Mouse (Mus musculus) mature B cell (primary cell): ENCODE measurements around the gene Ntf5.
"Not testable (repeated sequence)": the region's sequence is repeated elsewhere in the genome, so short reads cannot be mapped to it uniquely, and the experiment has no call there.

Experiments used
- in situ Hi-C: fragments of 300-500 bp; cut with MboI; formaldehyde crosslinking; loops from 2 replicates; pipeline ENCODE4 v1.14.3; 2019

Ntf5 gene

DNA sequence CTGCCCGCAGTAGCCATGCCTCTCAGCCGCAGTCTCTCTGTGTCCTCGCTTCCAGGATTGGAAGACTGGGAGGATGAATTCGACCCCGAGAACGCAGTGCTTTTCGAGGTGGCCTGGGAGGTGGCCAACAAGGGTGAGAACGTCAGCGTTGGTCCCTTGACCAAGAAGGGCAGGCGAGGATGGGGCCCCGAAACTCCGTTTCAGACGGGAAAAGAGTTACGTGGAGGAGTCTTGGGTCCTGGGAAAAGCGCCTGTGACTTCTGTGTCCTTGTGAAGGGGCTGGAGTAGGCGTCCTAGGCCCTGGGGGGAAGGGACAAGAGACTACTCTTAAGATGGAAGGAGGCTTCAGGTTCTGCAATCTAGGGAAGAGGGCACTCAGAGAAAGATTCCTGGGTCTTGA is 21.5 kb downstream of the Ntf5 start:
- in situ Hi-C loops: no loop called here

DNA sequence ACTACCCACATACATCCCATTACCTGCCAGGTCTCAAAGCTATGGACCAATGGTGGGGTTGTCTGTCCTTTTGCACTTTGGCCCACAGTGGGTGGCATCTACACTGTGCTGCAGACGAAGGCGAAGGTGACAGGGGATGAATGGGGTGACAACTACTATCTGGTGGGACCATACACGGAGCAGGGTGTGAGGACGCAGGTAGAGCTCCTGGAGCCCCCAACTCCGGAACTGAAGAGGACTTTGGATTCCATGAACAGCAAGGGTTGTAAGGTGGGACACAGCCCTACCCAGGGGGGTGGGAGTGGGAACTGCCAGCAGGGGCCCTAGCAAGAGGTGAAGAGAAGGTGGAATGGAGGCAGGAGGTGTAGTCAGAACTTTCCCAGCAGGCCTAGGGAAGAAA is 22.9 kb downstream of the Ntf5 start:
- in situ Hi-C loops: no loop called here

DNA sequence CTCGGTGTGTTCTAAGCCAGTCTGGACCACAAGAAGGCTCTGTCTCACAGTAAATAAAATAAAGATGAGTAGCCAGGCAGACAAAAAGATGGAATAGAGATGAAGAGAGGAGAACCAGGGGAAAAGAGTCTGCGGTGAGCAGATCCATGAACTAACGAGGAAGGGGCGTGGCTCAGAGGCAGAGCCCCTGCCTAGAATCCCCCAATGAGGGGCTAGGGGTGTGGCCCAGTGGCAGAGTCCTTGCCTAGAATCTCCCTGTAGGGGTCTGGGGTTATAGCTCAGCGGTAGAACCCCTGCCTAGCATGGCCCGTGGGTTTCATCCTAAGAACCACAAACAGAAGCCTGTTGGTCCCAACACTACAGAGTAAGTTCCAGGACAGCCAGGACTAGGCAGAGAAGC is 23.6 kb downstream of the Ntf5 start:
- in situ Hi-C loops: no loop called here

DNA sequence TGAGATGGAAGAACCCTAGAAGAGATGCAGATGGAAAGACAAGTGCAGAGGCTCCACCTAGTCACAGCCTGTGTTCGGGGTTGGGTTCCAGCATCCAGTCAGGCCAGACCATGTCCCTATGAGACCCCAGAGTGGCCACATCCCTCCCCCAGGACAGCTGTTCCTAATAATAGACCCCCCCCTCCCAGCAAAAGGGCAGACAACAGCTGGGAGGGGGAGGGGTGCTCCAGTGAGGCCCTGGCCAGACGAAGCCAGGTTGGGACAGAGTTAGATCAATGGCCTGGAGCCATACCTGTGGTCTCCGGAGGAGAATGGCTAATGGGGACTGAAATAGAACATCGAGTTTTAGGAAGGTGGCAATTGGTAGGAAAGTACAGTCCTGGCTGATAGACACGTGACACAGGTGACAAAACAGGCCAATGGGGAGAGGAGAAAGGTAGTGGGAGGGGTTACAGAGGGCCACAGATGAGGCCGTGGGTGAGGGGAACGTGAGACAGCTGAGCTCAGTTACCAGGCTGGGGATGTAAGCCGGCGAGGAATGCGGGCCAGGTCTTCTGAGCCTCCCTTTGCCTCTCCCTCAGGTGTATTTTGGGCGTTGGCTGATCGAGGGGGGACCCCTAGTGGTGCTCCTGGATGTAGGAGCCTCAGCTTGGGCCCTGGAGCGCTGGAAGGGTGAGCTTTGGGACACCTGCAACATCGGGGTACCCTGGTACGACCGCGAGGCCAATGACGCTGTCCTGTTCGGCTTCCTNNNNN is 24.2 kb downstream of the Ntf5 start, which contains the start of gene Ruvbl2:
Gene Ruvbl2 (minus strand): TSS at position 576 of the 756 bp plus-strand sequence.
- in situ Hi-C loops: no loop called here

DNA sequence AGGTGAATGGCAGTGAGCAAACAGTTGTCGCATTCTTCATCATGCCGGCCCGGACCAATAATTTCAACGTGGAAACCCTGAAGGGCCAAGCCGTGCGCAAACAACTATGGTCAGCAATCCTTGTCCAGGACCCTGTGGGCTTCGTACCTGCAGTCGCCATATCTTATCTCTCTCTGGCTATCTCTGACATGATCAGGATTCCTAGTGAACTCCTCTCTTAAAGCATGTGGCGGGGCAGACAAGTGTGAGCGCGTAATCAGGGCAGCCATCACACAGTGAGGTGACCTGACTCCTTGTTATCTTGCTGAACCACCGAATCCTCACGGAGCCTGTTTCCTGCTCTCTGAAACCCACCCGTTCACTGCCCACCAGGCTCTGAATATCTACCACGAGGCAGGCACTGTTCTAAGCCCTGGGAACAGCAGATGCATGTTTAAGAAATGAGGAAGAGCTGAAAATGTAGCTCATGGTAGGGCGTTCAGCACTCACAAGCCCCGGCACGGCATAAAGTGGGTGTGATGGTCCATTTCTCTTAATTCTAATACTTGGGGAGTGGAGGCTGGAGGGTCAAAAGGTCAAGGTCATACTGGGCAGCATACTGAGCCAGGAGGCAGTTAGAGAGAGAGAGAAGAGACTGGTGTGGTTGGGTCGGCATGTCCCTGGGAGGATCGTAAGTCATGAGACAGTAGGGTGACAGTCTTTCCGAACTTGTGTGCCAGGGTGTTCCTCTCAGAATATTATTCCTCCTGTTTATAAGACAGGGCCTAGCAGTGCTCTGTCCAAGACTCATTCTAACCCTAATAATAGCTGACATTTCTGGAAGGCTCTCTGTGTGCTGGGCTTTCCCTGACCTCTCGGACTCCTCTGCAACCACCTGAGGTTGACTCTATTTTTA is 30.3 kb downstream of the Ntf5 start:
- in situ Hi-C loops: no loop called here

DNA sequence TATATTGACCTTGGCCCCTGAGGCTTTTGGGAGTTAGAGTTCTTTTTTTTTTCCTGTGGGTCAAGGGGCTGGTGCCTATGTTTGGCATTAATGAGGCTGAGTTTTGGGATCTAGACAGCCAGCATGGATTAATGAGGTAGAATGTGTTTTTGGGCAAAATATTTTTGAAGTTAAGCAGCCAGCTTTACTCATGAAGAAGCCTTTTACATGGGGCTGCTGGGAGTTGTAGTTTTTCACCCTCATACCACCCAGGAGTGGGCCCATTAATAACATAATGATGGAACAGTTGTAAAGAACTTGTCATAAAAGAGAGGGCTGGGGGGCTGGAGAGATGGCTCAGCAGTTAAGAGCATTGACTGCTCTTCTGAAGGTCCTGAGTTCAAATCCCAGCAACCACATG is 33.1 kb downstream of the Ntf5 start:
- in situ Hi-C loops: no loop called here

DNA sequence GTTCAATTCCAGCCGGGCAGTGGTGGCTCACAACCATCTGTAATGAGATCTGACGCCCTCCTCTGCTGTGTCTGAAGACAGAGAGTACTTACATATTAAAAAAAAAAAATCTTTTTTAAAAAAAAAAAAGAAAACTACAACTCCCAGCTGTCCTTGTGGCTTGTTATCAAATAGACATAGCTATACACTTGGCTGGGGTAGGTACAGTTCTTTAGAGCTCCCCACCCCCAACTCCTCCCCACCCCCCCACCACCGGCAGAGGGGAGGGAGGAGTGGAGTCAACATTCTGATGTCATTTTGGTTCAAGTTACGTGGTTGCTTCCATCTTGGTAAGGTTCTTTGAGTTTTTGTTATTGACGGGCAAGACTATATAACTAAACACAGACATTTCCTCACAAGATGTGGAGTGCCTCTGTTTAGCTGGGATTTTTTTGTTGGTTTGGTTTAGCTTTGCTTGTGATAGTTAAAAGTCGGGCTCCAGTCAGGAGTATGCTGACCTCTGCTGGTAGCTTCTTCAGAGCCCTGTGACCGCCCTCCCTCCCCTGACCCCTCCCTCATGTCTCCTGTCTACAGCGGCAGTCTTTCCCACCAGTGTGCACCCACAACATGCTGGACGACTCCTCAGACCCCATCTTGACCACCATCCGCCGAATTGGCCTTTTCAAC is 34.0 kb downstream of the Ntf5 start:
- in situ Hi-C loops: no loop called here

DNA sequence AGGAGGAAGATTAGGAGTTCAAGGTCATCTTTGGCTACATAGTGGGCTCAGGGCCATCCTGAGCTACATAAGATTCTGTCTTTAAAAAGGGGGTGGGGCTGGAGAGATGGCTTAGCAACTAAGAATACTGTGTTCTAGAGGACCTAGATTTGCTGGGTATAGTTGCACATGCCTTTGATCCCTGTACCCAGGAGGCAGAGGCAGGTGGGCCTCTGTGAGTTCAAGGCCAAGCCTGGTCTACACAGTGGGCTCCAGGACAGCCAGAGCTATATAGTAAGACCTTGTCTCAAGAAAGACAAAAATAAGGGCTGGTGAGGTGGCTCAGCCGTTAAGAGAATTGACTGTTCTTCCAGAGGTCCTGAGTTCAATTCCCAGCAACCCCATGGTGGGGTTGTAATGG is 36.5 kb downstream of the Ntf5 start:
- in situ Hi-C loops: loop anchor here (5.0 kb wide), 1 partner anchor 112 kb away; no protein-coding TSS in a partner anchor

DNA sequence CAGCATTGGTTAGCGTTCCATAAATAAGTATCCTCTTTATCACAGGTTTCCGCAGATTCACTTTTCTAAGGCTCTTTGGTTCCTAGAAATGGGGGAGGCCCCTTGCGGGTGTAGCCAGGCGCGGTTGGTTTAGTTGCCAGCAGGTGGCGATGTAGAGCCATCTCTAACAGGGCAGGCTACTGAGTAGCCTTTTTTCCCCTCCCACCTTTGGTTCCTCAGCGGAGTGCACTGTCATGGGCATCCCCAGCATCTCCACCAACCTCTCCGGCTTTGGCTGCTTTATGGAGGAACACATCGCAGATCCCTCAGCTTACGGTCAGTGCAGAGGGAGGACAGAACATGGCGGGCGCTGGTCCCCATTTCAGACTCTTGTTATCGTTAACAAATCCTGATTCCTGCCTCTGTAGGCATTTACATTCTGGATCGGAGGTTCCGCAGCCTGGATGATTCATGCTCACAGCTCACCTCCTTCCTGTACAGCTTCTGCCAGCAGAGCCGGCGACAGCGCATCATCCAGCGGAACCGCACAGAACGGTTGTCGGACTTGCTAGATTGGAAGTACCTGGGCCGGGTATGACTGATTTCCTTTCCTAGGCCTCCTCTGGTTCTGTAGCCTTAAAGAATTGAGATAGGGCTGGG is 38.0 kb downstream of the Ntf5 start:
- in situ Hi-C loops: loop anchor here (5.0 kb wide), 1 partner anchor 111 kb away; no protein-coding TSS in a partner anchor

DNA sequence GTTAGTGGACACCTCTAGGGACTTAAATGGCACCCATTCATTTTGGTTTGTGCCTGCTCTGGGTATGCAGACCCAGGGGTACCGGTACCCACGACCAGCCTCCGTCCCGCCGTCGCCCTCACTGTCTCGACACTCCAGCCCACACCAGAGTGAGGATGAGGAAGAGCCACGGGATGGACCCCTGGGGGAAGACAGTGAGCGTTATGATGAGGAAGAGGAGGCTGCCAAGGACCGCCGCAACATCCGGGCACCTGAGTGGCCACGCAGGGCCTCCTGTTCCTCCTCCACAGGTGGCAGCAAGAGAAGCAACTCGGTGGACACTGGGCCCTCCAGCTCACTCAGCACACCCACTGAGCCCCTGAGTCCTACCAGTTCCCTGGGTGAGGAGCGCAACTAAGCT is 41.5 kb downstream of the Ntf5 start:
- in situ Hi-C loops: loop anchor here (5.0 kb wide), 1 partner anchor 107 kb away; no protein-coding TSS in a partner anchor

DNA sequence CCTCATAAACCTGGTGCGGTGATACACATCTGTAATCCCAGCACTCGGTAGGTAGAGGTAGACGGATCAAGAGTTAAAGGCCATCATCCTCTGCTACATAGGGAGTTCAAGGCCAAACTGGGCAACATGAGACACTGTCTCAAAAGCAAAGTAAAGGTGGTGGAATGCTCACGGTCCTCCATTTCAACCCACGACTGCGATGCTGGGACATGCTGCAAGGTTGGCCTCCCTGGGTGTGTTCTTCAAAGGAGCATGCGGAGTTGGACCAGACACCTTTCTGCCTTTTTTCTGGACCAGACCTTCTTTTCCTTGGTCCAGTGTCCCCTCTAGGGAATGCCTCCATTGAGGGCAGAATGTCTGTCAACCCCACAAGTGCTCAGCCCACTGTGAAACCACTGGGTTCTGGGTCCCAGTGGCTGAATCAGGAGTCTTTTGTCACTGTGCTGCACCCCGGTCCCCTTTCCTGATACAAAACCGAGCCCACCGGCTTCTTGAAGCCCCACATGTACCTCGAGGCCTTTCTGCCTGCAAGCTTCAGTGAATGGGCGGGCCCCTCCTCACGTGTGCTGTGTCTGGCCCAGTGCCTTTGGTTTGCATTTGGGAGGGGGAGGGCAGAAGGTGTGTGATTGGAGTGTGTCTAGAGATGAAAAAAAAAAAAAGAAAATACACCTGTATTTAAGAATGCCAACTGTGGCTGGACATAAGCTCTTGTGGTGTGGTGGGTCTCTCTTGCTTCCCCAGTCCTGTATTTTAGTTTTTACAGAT is 42.6 kb downstream of the Ntf5 start:
- in situ Hi-C loops: no loop called here

DNA sequence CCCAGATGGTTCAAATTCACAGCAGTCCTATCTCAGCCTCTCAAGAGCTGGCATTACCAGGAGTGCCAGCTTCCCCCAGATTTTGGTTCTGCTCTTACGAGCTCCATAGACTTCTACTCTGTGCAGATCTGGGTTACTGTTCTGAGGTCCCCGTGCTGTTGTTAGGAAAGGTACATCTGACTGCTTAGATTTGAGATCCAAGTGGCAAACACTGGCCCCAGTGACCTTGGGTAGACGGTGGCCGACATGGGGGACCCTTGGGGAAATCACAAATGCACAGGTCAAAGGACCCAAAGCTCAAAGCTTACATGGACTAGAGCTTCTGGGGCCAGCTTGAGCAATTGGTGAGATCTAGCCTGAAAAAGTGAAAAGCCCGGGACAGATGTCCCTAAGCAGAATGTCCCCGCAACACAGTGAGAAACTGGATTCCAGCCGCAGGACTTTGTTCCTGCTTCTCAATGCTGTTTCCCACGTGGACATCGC is 43.3 kb downstream of the Ntf5 start:
- in situ Hi-C loops: no loop called here

DNA sequence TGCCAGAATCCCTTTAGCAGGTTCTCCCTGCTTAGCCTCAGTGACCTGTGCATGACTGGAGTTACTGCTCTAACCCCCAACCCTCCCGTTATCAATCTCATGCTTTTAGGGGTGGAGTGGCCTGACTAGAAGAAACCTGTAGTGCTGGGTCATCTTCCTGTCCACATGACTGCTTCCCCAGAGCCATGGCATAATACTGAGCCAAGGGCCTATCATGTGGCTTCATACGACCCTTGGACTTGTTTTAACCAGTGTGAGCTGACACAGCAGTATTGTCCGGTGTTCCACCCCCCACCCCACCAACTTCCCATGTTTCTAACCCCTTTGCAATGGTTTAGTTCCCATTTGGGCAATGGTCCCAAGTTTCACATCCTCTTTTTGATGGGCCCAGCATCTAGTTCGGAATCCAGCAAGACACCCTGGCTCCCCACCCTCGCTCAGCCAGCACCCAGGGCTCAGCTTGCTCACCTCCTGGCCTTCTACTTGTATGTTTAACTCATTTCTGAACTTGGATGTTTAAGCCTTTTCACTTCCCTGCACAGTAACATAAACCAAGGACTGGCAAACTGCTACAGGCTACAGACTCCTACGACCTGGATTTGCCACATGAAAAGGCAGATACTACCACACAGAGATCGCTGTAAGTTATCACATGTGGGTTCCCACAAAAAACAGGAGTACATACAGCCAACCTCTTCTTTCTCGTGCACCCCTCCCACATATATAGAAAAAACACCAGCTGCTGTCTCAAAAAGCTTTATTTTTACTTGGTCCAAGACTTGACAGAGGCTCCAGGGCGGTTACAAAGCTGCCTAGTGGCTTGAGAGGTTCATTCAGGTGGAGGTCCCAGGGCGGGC is 43.9 kb downstream of the Ntf5 start:
- in situ Hi-C loops: no loop called here

DNA sequence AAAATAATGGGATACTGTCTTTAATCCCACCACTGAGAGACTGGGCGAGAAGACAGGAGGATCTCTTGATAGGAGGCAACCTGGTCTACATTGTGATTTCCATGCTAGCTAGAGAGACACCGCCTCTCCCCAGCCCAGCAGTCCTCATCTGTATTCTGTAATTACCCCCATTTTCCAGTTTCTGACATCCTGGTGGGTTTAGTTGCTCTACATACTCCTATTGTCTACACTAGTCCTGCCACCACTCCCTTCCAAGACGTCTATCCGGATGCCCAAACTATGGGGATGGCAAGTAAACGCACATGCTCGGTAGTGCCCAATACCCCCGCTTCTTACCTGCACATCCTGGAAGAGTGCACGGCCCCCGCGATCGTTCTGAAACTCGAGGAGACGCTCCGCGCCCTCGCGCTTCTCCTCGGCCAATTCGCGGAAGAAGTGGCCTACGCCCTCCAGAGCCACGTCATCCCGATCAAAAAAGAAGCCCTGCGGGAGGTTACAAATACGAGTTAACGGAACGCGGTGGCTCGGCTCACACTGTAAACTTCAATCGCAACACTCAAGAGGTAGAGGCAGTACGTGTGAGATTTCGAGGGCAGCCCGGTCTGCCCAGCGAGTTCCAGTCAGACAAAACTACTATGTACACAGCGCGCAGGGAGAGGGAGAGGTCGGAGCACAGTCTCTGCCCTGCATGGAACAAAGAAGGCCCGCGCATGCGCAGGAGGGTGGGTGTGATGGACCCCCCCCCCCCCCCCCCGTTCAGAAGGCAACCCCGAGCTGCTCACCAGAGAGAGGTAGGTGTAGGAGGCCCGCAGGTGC is 45.5 kb downstream of the Ntf5 start:
- in situ Hi-C loops: no loop called here

DNA sequence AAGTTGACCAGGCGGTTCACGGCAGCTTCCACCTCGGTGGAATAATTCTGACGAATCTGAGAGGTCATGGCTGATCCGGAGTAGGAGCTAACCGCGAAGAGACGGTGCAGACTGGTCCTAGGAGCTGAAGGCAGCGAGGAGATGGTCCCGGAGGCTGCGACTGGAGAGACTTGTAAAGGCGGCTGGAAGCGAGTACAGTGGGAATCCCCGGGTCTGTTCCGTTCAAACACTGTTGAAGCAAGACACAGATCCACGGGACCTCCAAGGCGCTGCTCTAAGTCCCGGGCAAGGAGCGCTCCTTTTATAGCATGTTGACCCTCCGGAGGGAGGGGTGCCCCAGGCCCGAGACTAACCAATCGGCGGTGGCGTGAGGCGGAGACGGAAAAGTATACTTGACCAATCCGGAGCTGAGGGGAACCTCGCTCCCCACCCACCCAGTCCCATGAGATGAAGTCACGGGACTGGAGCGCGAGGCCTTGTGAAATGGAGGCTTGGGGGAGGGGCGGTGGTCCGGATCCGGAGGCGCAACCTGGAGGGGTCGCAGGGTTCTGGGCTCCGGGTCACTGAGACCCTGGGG is 46.2 kb downstream of the Ntf5 start, which contains the start of gene Ftl1:
Gene Ftl1 (minus strand): TSS at position 321 of the 577 bp plus-strand sequence.
- in situ Hi-C loops: not testable (repeated sequence)

DNA sequence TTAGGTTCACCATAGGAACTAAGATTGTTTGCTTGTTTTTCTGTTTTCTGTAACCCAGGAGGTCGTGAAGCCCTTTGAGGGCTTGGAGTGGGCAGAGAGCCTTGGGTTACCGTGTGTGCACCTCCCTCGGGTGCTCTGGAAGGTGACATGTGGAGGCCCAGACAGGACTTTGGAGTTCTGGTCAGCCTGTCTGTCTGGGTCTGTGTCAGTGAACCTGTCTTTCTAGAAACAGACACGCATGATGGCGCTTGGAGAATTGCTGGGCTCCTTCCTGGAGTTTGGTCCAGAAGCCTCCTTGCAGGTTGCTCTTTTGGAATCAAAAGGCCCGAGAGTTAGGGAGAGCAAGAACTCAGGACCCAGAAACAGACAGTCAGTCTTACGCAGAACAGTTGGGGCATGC is 46.9 kb downstream of the Ntf5 start:
- in situ Hi-C loops: no loop called here

DNA sequence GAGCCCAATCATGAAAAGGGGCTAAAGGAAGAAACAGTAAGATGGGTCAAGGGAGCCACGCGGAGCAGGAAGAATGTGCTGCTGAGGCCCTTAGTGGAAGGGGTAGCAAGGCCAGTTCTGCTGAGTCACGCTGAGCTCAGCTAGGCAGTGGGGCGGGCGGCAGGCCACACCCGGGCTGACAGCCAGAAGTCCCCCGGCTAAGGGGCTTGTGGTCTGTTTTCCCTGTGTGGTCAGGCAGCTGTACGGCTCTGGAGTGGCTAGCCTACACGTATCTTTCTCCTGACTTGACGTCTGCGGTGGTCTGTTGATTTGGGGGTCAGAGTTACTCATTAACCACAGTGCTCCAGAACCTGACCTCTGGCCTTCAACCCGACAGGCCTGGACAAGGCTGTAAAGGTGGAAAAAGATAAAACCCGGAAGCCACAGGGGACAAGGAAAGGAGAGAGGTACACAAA is 47.4 kb downstream of the Ntf5 start:
- in situ Hi-C loops: no loop called here

DNA sequence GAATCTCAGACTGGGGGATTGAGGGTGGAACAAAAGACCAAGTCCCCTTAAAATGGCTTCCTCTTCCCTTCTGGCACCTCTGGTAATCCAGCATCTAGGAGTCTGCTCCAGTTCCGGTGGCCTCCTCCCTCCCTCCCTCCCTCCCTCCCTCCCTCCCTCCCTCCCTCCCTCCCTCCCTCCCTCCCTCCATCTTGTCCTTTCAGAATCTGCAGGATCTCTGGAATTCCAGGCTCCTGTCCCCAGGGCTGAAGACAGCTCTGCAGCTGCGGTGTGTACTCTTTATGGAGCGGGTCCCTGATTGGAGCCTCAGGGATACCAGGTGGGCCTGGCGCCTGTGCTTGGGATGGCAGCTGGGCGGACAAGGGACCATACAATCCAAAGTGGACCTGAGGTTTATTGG is 47.8 kb downstream of the Ntf5 start:
- in situ Hi-C loops: no loop called here

DNA sequence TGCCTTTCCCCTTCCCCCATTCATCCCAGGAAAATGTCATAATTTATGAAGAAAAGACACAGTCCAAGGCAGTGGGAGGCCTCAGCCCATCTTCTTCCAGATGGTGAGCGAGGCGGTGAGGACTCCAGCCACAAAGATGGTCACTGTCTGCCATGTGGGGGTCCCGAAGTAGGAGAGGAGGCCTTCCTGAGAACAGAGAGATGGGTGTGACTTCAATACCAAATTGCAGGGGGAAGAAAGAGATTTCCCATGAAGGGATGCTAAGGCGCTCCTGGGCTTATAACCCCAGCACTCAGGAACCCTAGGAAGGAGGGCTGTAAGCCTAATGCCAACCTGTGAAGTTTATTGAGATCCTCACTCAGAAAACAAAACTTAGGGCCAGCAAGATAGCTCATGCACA is 48.3 kb downstream of the Ntf5 start:
- in situ Hi-C loops: no loop called here
